Mouse (Mus musculus) embryonic facial prominence, embryonic 15.5 days (tissue): ENCODE results near the gene Dda1. TPM values are rescaled to one million over a fixed set of nuclear protein-coding genes. Genes with fewer than 3 reads are reported as not detected.

Experiments
- ATAC-seq: fragments of 200-750 bp; cut with Nextera tagmentation; 2 replicates; pipeline ENCODE4 v1.8.0; 2017; ENCODE audit warnings: low read depth, moderate TSS enrichment; ENCODE audit not compliant: insufficient number of reproducible peaks, low FRiP score, low TSS enrichment
- H3K27ac ChIP-seq: fragments of 300-500 bp; sonication (generic); replicated peaks from 2 replicates; pipeline ENCODE4 v1.5.1; 2015; ENCODE audit warnings: mild to moderate bottlenecking, inconsistent platforms
- H3K27me3 ChIP-seq: fragments of 300-500 bp; sonication (generic); 2 replicates; pipeline ENCODE4 v1.6.1; 2015; ENCODE audit warnings: inconsistent platforms
- H3K36me3 ChIP-seq: fragments of 300-500 bp; sonication (generic); 2 replicates; pipeline ENCODE4 v1.6.1; 2015; ENCODE audit warnings: mild to moderate bottlenecking, inconsistent platforms
- H3K4me1 ChIP-seq: fragments of 300-500 bp; sonication (generic); 2 replicates; pipeline ENCODE4 v1.6.1; 2015; ENCODE audit warnings: inconsistent platforms
- H3K4me2 ChIP-seq: fragments of 300-500 bp; sonication (generic); replicated peaks from 2 replicates; pipeline ENCODE4 v1.6.1; 2015; ENCODE audit warnings: mild to moderate bottlenecking, inconsistent platforms
- H3K4me3 ChIP-seq: fragments of 300-500 bp; sonication (generic); replicated peaks from 2 replicates; pipeline ENCODE4 v1.5.1; 2015; ENCODE audit warnings: mild to moderate bottlenecking, inconsistent platforms
- H3K9ac ChIP-seq: fragments of 300-500 bp; sonication (generic); 2 replicates; pipeline ENCODE4 v1.6.1; 2015; ENCODE audit warnings: inconsistent platforms
- H3K9me3 ChIP-seq: fragments of 300-500 bp; sonication (generic); replicated peaks from 2 replicates; pipeline ENCODE4 v1.6.1; 2016; ENCODE audit warnings: inconsistent platforms
- WGBS: fragments of 180-500 bp; shearing (Covaris S2); methylation state at CpG from one replicate; pipeline ENCODE4 v1.1.7; 2015; 5-methylcytosine and 5-hydroxymethylcytosine counted together
- polyA plus RNA-seq: library from polyadenylated mRNA; unstranded; fragments of >200 nt; fragmentation: Nextera tagmentation; extraction: Ambion mirVana; gene quantifications from 2 replicates; pipeline ENCODE4 v1.2.1, GENCODE M21; 2015

Dda1 gene
- polyA plus RNA-seq, 1 experiment from 2014 or later: 105 TPM

DNA sequence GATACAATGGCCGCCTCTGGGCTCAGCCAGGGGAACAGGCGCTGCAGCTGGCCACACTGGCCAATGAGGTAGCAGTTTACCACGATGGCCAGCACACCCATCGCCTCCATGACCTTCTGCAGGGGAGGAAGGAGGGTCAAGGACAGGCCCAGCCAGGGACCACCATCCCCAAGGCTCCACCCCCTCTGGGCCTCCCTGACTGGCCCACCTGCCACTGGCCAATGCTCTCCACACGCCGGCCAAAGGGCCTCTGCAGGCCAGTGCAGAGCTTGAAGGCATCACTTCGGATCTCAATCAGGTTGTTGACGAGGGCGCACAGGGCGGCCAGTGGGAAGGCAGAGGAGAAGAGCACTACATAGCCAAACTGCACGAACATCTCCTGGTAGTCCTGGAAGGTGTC is 9.9 kb downstream of the Dda1 start:
- no peak overlapping the region for H3K27ac ChIP-seq
- H3K27me3 ChIP-seq: no peaks in the 10 kb centered on the region
- WGBS: 90% methylated on average over 11 of the region's 11 CpGs
- H3K9me3 ChIP-seq: no peaks in the 10 kb centered on the region
- H3K4me2 ChIP-seq: no peak overlapping the region
- H3K9ac ChIP-seq: no peak overlapping the region
- peaks cover 57% of the 10 kb centered on the region for H3K36me3 ChIP-seq
- H3K4me3 ChIP-seq: no peak overlapping the region
- peaks cover 17% of the 10 kb centered on the region for H3K4me1 ChIP-seq
- no peak for ATAC-seq

DNA sequence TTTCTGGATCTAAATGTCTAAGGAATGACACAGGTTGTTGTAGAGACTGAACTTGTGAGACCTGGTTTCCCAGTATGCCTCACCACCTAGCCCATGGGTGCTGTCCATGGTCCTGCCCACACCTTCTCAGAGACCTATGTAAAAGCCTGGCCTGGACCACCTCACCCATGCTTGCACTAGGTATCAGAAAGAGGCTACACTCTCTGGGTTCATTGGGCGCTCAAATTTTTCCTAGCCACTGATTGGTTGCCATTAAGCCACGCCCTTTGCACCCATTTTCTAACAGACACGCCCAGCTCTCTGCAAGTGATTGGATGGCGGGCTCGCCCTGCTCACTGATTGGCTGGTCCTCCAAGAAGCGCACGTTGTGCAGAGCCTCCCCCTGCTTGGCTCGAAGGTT is 14.9 kb downstream of the Dda1 start:
- WGBS: 50% methylated on average over 8 of the region's 8 CpGs
- Histone ChIP-seq H3K9ac (no peak overlapping the region), H3K27ac (no peak overlapping the region), H3K27me3 (no peaks in the 10 kb centered on the region), H3K4me1 (peaks cover 21% of the 10 kb centered on the region), H3K36me3 (peaks cover 36% of the 10 kb centered on the region), H3K4me2 (no peak overlapping the region), H3K9me3 (no peaks in the 10 kb centered on the region), H3K4me3 (no peak overlapping the region)
- ATAC-seq: no peak

DNA sequence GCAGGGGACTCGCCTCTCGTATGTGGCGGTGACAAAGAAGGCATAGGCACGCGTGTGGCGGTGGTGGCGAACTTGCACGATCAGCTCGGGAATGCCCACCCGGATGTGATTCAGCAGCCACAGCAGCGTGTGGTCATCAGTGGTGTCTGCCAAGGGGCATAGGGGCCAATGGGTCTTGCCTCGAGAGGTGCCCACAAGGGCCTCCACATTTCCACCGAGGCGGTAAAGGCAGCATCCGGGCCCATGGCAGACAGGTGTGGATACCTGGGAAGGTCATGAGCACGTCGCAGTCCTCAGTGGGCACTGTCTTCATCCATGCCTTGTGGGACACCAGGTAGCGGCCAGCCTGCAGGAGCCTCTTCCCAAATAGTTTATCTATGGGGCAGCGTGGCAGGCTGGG is 15.7 kb downstream of the Dda1 start:
- Histone ChIP-seq H3K9ac (peak overlapping the region; percentile 85; the same call in 1 of the 2 replicates), H3K27ac (no peak overlapping the region), H3K36me3 (peaks cover 31% of the 10 kb centered on the region), H3K4me3 (peak overlapping the region; percentile 80), H3K9me3 (no peaks in the 10 kb centered on the region), H3K4me1 (peaks cover 29% of the 10 kb centered on the region), H3K27me3 (no peaks in the 10 kb centered on the region), H3K4me2 (peak overlapping the region; percentile 81)
- 91% methylated on average over 19 of the region's 19 CpGs for WGBS
- ATAC-seq: no peak

DNA sequence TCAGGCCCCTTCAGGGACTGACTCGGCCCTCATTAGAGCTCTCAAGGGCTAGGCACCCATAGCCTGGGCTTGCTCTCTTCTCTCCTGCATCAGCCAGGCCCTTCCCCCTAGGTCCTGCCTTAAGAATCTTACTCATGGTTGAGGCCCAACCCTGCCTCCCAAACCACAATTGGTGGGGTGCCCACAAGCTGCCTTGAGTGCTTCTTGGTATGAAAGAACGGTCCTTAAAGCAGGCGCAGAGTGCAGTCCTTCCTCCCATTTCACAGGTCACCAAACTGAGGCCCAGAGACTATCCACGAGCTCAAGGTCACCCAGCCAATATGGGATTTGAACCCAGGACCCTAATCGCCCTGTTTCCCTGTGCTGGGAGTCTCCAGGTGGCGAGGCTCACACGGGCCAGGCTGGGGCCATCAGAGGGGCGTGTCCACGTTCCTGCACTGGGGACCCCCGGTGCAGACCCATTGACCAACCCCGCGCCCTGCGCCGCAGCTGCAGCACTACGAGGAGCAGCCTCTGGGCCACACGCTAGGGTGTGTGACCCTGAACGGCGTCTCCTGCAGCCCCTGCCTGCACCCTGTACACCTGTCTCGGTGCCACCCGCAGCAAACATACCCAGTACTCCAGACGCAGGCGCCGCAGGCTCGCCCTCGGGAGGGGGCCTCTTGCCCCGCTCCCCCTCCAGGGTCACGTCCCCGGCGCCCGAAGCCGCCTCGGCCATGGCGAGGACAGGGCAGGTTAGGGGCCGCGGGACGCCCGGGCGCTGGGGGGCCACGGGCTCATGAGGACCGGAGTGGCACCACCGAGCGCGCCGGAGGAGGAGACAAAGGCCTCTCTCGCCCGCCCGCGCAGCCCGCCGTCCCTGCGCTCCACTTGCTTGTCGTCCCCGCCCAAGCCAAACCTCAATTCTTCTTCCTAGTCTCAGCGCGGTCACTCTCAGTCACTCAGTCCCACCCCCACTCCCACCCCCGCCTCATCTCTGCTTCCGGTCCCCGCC is 16.4 kb downstream of the Dda1 start, which contains the start of gene Ano8:
TSS of gene Ano8 (minus strand) at position 822 of the 994 bp plus-strand sequence.
- Histone ChIP-seq H3K4me3 (peak within 1 kb of the TSS; percentile 80), H3K9ac (peak within 1 kb of the TSS; percentile 85), H3K27me3 (no peaks in the 10 kb centered on the region), H3K9me3 (no peaks in the 10 kb centered on the region), H3K27ac (peak within 1 kb of the TSS; percentile 83; the same call in 1 of the 2 replicates), H3K4me1 (peaks cover 34% of the 10 kb centered on the region), H3K4me2 (peak within 1 kb of the TSS; percentile 81), H3K36me3 (peaks cover 25% of the 10 kb centered on the region)
- peak; percentile 68 for ATAC-seq
- 5% methylated on average over 47 of the region's 58 CpGs for WGBS

DNA sequence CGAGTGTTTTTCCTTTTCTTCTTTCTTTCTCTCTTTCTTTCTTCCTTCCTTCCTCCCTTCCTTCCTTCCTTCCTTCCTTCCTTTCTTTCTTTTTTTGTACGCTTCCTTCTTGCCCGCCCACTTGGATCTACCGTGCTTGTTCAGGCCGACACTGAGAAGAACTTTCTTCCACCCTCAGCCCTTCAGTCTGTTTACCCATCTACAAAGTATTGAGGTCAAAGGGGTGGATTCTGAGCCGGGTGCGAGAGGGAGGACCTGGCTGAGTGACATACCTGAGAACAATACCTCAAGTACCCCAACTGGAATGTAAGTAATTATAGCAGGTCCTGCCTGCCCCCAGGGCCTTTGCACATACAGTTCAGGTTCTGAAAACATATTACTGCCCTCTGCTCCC is 17.1 kb downstream of the Dda1 start:
- WGBS: 8% methylated on average over 7 of the region's 7 CpGs
- Histone ChIP-seq H3K4me2 (peak overlapping the region; percentile 81), H3K36me3 (peaks cover 25% of the 10 kb centered on the region), H3K4me3 (peak overlapping the region; percentile 80), H3K9ac (no peak overlapping the region), H3K27me3 (no peaks in the 10 kb centered on the region), H3K27ac (peak overlapping the region; percentile 60; the same call in 1 of the 2 replicates), H3K9me3 (no peaks in the 10 kb centered on the region), H3K4me1 (peaks cover 34% of the 10 kb centered on the region)
- no peak for ATAC-seq

DNA sequence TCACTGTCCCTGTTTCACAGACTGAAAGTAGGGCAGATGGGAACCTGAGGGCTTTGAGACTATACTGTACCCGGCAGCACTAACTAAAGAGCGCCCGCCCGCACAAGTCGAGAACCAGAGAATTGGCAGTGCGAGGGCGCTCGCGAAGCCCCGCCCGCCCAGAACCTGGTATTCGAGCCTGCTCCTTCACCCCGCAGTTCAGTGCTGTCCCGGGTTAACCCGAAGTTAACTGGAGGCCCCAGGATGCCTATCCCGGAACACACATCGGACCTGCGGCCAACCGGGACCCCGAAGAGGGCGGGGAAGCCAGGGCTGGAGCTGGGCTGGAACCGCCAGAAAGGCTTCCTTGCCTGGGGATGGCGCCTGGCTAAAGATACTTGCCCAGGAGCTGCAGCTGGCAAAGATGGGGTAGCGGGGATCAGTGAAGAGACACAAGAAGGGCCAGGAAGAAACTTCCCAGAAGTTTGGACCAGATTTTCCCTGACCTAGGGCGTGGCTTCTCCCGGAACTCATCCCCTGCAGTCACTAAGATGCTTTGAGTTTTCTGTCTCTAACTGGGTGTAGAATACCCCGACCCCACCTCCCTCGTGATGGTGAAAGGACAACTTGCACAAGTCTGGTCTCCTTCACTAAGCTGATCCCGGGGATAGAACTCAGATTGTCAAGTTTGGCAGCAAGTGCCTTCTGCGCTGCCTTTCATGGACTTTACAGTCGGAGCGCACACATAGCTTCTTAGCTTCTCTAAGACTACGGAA is 18.9 kb downstream of the Dda1 start, which contains the start of gene Gtpbp3:
TSS of gene Gtpbp3 (plus strand) at position 413 of the 755 bp plus-strand sequence.
- peak within 1 kb of the TSS; percentile 96 for H3K27ac ChIP-seq
- H3K9me3 ChIP-seq: no peaks in the 10 kb centered on the region
- peaks cover 28% of the 10 kb centered on the region for H3K36me3 ChIP-seq
- peak within 1 kb of the TSS; percentile 100 for H3K4me2 ChIP-seq
- peak; percentile 55 for ATAC-seq
- H3K4me3 ChIP-seq: peak within 1 kb of the TSS; percentile 72
- WGBS: under 1% methylated on average over 33 of the region's 33 CpGs
- H3K9ac ChIP-seq: peak within 1 kb of the TSS; percentile 75
- no peaks in the 10 kb centered on the region for H3K27me3 ChIP-seq
- peaks cover 34% of the 10 kb centered on the region for H3K4me1 ChIP-seq

DNA sequence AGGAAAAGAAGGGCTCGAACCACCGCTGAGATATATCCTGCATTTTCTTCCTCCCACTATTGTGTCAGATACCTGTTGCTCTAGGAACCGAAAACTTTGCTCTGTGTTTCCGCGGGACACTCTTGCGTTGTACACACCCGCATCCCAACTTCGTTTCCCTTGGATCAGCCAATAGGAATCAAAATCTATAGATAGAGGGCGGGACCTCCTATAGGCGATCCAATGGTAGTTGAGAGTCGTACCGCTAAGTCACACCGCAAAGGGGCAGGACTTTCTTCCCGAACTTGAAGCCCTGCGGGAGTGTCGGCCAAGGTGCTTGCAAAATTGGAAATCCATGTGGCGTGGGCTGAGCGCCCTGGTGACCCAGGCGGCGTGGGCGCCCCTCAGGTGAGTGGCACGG is 19.5 kb downstream of the Dda1 start:
- H3K4me1 ChIP-seq: peaks cover 34% of the 10 kb centered on the region
- ATAC-seq: peak; percentile 89
- WGBS: under 1% methylated on average over 22 of the region's 22 CpGs

GRCm38 (mm10) chr8:71495039-71495438 is 26.0 kb downstream of the Dda1 start:
- Histone ChIP-seq H3K4me1 (peaks cover 42% of the 10 kb centered on the region), H3K27me3 (no peaks in the 10 kb centered on the region), H3K4me3 (0 out of 2 replicates have a peak overlapping the region, but pooled peaks have one; percentile 11), H3K9ac (no peak overlapping the region), H3K36me3 (peaks cover 42% of the 10 kb centered on the region), H3K4me2 (peak overlapping the region; percentile 31; the same call in 1 of the 2 replicates), H3K9me3 (no peaks in the 10 kb centered on the region), H3K27ac (peak overlapping the region; percentile 65)
- 9% methylated on average over 16 of the region's 16 CpGs for WGBS
- peak; percentile 27; the same call in 1 of the 2 replicates for ATAC-seq

More for the DNA sequence above, 19.5 kb downstream of the Dda1 start:
- Histone ChIP-seq H3K27ac (peak overlapping the region; percentile 96), H3K4me3 (peak overlapping the region; percentile 72), H3K9me3 (no peaks in the 10 kb centered on the region), H3K4me2 (peak overlapping the region; percentile 100), H3K27me3 (no peaks in the 10 kb centered on the region), H3K36me3 (peaks cover 29% of the 10 kb centered on the region), H3K9ac (peak overlapping the region; percentile 75)

DNA sequence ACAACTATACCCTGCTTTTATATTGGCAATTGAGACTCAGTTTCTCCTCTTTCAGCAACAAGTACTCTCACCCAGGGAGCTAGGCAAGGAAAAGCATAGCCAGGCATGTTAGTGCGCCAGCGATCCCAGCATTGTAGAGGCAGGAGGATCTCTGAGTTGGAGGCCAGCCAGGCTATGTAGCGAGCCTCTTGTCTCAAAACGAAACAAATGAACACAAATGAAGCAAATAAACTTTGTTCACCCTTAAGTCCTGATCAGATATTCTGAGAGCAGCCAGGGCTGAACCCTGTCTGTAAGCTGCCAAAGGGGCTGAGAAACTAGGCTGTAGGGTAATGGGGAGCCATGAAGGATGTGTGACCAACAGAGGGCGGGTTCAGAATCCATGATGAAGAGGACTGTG is 26.8 kb downstream of the Dda1 start:
- H3K4me1 ChIP-seq: peaks cover 39% of the 10 kb centered on the region
- H3K9me3 ChIP-seq: no peaks in the 10 kb centered on the region
- H3K27ac ChIP-seq: peak overlapping the region; percentile 65
- H3K27me3 ChIP-seq: no peaks in the 10 kb centered on the region
- H3K4me3 ChIP-seq: no peak overlapping the region
- ATAC-seq: no peak
- H3K36me3 ChIP-seq: peaks cover 38% of the 10 kb centered on the region
- H3K9ac ChIP-seq: no peak overlapping the region
- 92% methylated on average over 5 of the region's 5 CpGs for WGBS
- H3K4me2 ChIP-seq: no peak overlapping the region

DNA sequence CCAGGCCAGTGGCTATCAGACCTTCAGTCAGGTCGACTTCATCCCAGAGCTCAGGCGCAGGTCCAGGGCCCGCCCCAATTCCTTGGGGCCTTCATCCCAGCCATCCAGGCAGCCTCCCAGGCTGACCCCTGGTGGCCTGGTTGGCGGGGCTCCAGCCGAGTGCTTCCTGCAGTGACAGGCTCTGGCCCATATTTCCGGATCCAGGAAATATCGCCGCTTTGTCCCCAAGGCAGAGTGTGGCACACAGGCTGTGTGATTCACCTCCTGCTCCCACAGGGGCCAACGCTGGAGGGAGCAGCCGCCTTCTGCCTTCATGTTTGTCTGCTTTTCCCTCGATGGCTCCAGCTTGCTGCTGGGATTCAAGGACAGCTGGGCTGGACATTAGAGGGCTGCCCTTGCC is 27.5 kb downstream of the Dda1 start:
- Histone ChIP-seq H3K4me3 (no peak overlapping the region), H3K27me3 (no peaks in the 10 kb centered on the region), H3K27ac (peak overlapping the region; percentile 65), H3K4me1 (peaks cover 39% of the 10 kb centered on the region), H3K36me3 (peaks cover 31% of the 10 kb centered on the region), H3K9ac (no peak overlapping the region), H3K9me3 (no peaks in the 10 kb centered on the region), H3K4me2 (no peak overlapping the region)
- 26% methylated on average over 11 of the region's 11 CpGs for WGBS
- ATAC-seq: no peak
